Mouse (Mus musculus) embryonic facial prominence, embryonic 15.5 days (tissue): Measurements from ENCODE around the gene Atp6v1e1. TPM values are rescaled to one million over a fixed set of nuclear protein-coding genes. Genes with fewer than 3 reads are reported as not detected.

Experiments
- ATAC-seq: fragments of 200-750 bp; cut with Nextera tagmentation; 2 replicates; pipeline ENCODE4 v1.8.0; 2017; ENCODE audit warnings: low read depth, moderate TSS enrichment; ENCODE audit not compliant: insufficient number of reproducible peaks, low FRiP score, low TSS enrichment
- H3K27ac ChIP-seq: fragments of 300-500 bp; sonication (generic); replicated peaks from 2 replicates; pipeline ENCODE4 v1.5.1; 2015; ENCODE audit warnings: mild to moderate bottlenecking, inconsistent platforms
- H3K27me3 ChIP-seq: fragments of 300-500 bp; sonication (generic); 2 replicates; pipeline ENCODE4 v1.6.1; 2015; ENCODE audit warnings: inconsistent platforms
- H3K36me3 ChIP-seq: fragments of 300-500 bp; sonication (generic); 2 replicates; pipeline ENCODE4 v1.6.1; 2015; ENCODE audit warnings: mild to moderate bottlenecking, inconsistent platforms
- H3K4me1 ChIP-seq: fragments of 300-500 bp; sonication (generic); 2 replicates; pipeline ENCODE4 v1.6.1; 2015; ENCODE audit warnings: inconsistent platforms
- H3K4me2 ChIP-seq: fragments of 300-500 bp; sonication (generic); replicated peaks from 2 replicates; pipeline ENCODE4 v1.6.1; 2015; ENCODE audit warnings: mild to moderate bottlenecking, inconsistent platforms
- H3K4me3 ChIP-seq: fragments of 300-500 bp; sonication (generic); replicated peaks from 2 replicates; pipeline ENCODE4 v1.5.1; 2015; ENCODE audit warnings: mild to moderate bottlenecking, inconsistent platforms
- H3K9ac ChIP-seq: fragments of 300-500 bp; sonication (generic); 2 replicates; pipeline ENCODE4 v1.6.1; 2015; ENCODE audit warnings: inconsistent platforms
- H3K9me3 ChIP-seq: fragments of 300-500 bp; sonication (generic); replicated peaks from 2 replicates; pipeline ENCODE4 v1.6.1; 2016; ENCODE audit warnings: inconsistent platforms
- WGBS: fragments of 180-500 bp; shearing (Covaris S2); methylation state at CpG from one replicate; pipeline ENCODE4 v1.1.7; 2015; 5-methylcytosine and 5-hydroxymethylcytosine counted together
- polyA plus RNA-seq: library from polyadenylated mRNA; unstranded; fragments of >200 nt; fragmentation: Nextera tagmentation; extraction: Ambion mirVana; gene quantifications from 2 replicates; pipeline ENCODE4 v1.2.1, GENCODE M21; 2015

Atp6v1e1 gene
- polyA plus RNA-seq, 1 experiment from 2014 or later, result 143 TPM

- Histone ChIP-seq H3K27ac (peak overlapping the region; percentile 95), H3K36me3 (no peaks in the 10 kb centered on the region; the same call in 1 of the 2 replicates), H3K27me3 (no peaks in the 10 kb centered on the region), H3K4me1 (peaks cover 13% of the 10 kb centered on the region; the same call in 1 of the 2 replicates), H3K9ac (peak overlapping the region; percentile 89), H3K9me3 (no peaks in the 10 kb centered on the region), H3K4me3 (peak overlapping the region; percentile 79), H3K4me2 (peak overlapping the region; percentile 74)
- 3% methylated on average over 36 of the region's 37 CpGs for WGBS
- ATAC-seq, result peak; percentile 66
Measured at GRCm38 (mm10) chr6:120836389-120837151, 14.0 kb upstream of the Atp6v1e1 start.

GRCm38 (mm10) chr6:120835474-120836374 lies 13.1 kb upstream of the Atp6v1e1 start, which contains the start of gene Bcl2l13:
Bcl2l13 (plus strand) TSS chr6:120836212.
- no peaks in the 10 kb centered on the region for H3K9me3 ChIP-seq
- peak within 1 kb of the TSS; percentile 79 for H3K4me3 ChIP-seq
- H3K27me3 ChIP-seq, result no peaks in the 10 kb centered on the region
- H3K9ac ChIP-seq, result peak within 1 kb of the TSS; percentile 89
- peaks cover 13% of the 10 kb centered on the region; the same call in 1 of the 2 replicates for H3K4me1 ChIP-seq
- peak; percentile 92 for ATAC-seq
- peak within 1 kb of the TSS; percentile 74 for H3K4me2 ChIP-seq
- H3K36me3 ChIP-seq, result no peaks in the 10 kb centered on the region; the same call in 1 of the 2 replicates
- peak within 1 kb of the TSS; percentile 95 for H3K27ac ChIP-seq
- WGBS, result 4% methylated on average over 40 of the region's 40 CpGs

- Histone ChIP-seq H3K36me3 (no peaks in the 10 kb centered on the region), H3K27ac (no peak overlapping the region), H3K4me1 (peaks cover 13% of the 10 kb centered on the region; the same call in 1 of the 2 replicates), H3K4me2 (no peak overlapping the region), H3K27me3 (no peaks in the 10 kb centered on the region), H3K9ac (no peak overlapping the region), H3K4me3 (no peak overlapping the region), H3K9me3 (no peaks in the 10 kb centered on the region)
- ATAC-seq, result no peak
- WGBS, result 82% methylated on average over 4 of the region's 4 CpGs
Measured at GRCm38 (mm10) chr6:120834766-120835321, 12.3 kb upstream of the Atp6v1e1 start.

- 46% methylated on average over 4 of the region's 4 CpGs for WGBS
- H3K36me3 ChIP-seq, result no peaks in the 10 kb centered on the region
- no peak overlapping the region for H3K4me3 ChIP-seq
- H3K4me2 ChIP-seq, result no peak overlapping the region
- H3K4me1 ChIP-seq, result peaks cover 8% of the 10 kb centered on the region; the same call in 1 of the 2 replicates
- no peak overlapping the region for H3K9ac ChIP-seq
- ATAC-seq, result no peak
- no peaks in the 10 kb centered on the region for H3K27me3 ChIP-seq
- H3K27ac ChIP-seq, result no peak overlapping the region
- no peaks in the 10 kb centered on the region for H3K9me3 ChIP-seq
Measured at GRCm38 (mm10) chr6:120832097-120832496, 9.5 kb upstream of the Atp6v1e1 start.

GRCm38 (mm10) chr6:120830866-120831608 lies 8.4 kb upstream of the Atp6v1e1 start:
- no peak for ATAC-seq
- Histone ChIP-seq H3K9ac (no peak overlapping the region), H3K4me2 (no peak overlapping the region), H3K4me3 (no peak overlapping the region), H3K36me3 (no peaks in the 10 kb centered on the region), H3K27ac (no peak overlapping the region), H3K27me3 (no peaks in the 10 kb centered on the region), H3K4me1 (0 out of 2 replicates have a peak, but pooled peaks cover 4% of the 10 kb centered on the region), H3K9me3 (no peaks in the 10 kb centered on the region)
- 67% methylated on average over 4 of the region's 4 CpGs for WGBS

- Histone ChIP-seq H3K27ac (no peak overlapping the region), H3K9ac (no peak overlapping the region), H3K9me3 (no peaks in the 10 kb centered on the region), H3K4me2 (no peak overlapping the region), H3K4me3 (no peak overlapping the region), H3K27me3 (no peaks in the 10 kb centered on the region), H3K4me1 (no peaks in the 10 kb centered on the region), H3K36me3 (no peaks in the 10 kb centered on the region)
- 46% methylated on average over 1 of the region's 1 CpGs for WGBS
- ATAC-seq, result no peak
Measured at GRCm38 (mm10) chr6:120830056-120830455, 7.5 kb upstream of the Atp6v1e1 start.

GRCm38 (mm10) chr6:120822937-120823614 lies 483 bp upstream of the Atp6v1e1 start:
- H3K27me3 ChIP-seq, result no peaks in the 10 kb centered on the region
- peak overlapping the region; percentile 95 for H3K4me3 ChIP-seq
- peaks cover 11% of the 10 kb centered on the region for H3K36me3 ChIP-seq
- H3K9me3 ChIP-seq, result no peaks in the 10 kb centered on the region
- peaks cover 14% of the 10 kb centered on the region for H3K4me1 ChIP-seq
- no peak for ATAC-seq
- 0 out of 2 replicates have a peak overlapping the region, but pooled peaks have one; percentile 19 for H3K27ac ChIP-seq
- 63% methylated on average over 10 of the region's 10 CpGs for WGBS
- H3K4me2 ChIP-seq, result peak overlapping the region; percentile 38
- no peak overlapping the region for H3K9ac ChIP-seq

- peaks cover 21% of the 10 kb centered on the region for H3K36me3 ChIP-seq
- H3K4me2 ChIP-seq, result peak overlapping the region; percentile 62
- WGBS, result 50% methylated on average over 5 of the region's 5 CpGs
- H3K27me3 ChIP-seq, result no peaks in the 10 kb centered on the region
- peak overlapping the region; percentile 95 for H3K4me3 ChIP-seq
- peak overlapping the region; percentile 92; the same call in 1 of the 2 replicates for H3K9ac ChIP-seq
- H3K4me1 ChIP-seq, result peaks cover 14% of the 10 kb centered on the region
- no peaks in the 10 kb centered on the region for H3K9me3 ChIP-seq
- 0 out of 2 replicates have a peak overlapping the region, but pooled peaks have one; percentile 94 for H3K27ac ChIP-seq
- no peak for ATAC-seq
Measured at GRCm38 (mm10) chr6:120821715-120822114, 878 bp downstream of the Atp6v1e1 start.

GRCm38 (mm10) chr6:120820941-120821340 lies 1.7 kb downstream of the Atp6v1e1 start:
- H3K9me3 ChIP-seq, result no peaks in the 10 kb centered on the region
- H3K4me3 ChIP-seq, result no peak overlapping the region; the same call in 1 of the 2 replicates
- H3K36me3 ChIP-seq, result peaks cover 21% of the 10 kb centered on the region
- WGBS, result 81% methylated on average over 1 of the region's 1 CpGs
- H3K4me2 ChIP-seq, result peak overlapping the region; percentile 62; the same call in 1 of the 2 replicates
- H3K27me3 ChIP-seq, result no peaks in the 10 kb centered on the region
- no peak overlapping the region for H3K27ac ChIP-seq
- no peak overlapping the region; the same call in 1 of the 2 replicates for H3K9ac ChIP-seq
- ATAC-seq, result no peak
- H3K4me1 ChIP-seq, result peaks cover 14% of the 10 kb centered on the region

- Histone ChIP-seq H3K27me3 (no peaks in the 10 kb centered on the region), H3K4me2 (no peak overlapping the region), H3K36me3 (peaks cover 21% of the 10 kb centered on the region), H3K4me3 (0 out of 2 replicates have a peak overlapping the region, but pooled peaks have one; percentile 3), H3K27ac (no peak overlapping the region), H3K9ac (no peak overlapping the region), H3K4me1 (peaks cover 14% of the 10 kb centered on the region), H3K9me3 (no peaks in the 10 kb centered on the region)
- WGBS, result 76% methylated on average over 5 of the region's 5 CpGs
- ATAC-seq, result no peak
Measured at GRCm38 (mm10) chr6:120820144-120820543, 2.4 kb downstream of the Atp6v1e1 start.
